Mouse (Mus musculus) G1E (cell line): Measurements from ENCODE around the gene Homer1. TPM values are rescaled to one million over a fixed set of nuclear protein-coding genes. Genes with fewer than 3 reads are reported as not detected.

Experiments
- ATAC-seq: 2 replicates; pipeline ENCODE4 v1.8.0; 2016; ENCODE audit warnings: mild to moderate bottlenecking; ENCODE audit not compliant: insufficient number of reproducible peaks, poor library complexity, low FRiP score, severe bottlenecking; ENCODE audit errors: extremely low read depth
- DNase-seq: peaks from one replicate; pipeline ENCODE4 v3.0.0; 2012; ENCODE audit warnings: low spot score
- H3K27me3 ChIP-seq: 2 replicates; pipeline ENCODE4 v1.6.1; 2012; ENCODE audit warnings: mild to moderate bottlenecking, low read length, inconsistent platforms; ENCODE audit not compliant: insufficient read depth
- H3K36me3 ChIP-seq: replicated peaks from 2 replicates; pipeline ENCODE3; 2012; ENCODE audit warnings: mild to moderate bottlenecking, inconsistent platforms
- H3K4me1 ChIP-seq: 2 replicates; pipeline ENCODE4 v1.6.1; 2012; ENCODE audit warnings: low read depth, low read length, inconsistent platforms, mixed read lengths; ENCODE audit not compliant: insufficient read depth
- H3K4me3 ChIP-seq: 2 replicates; pipeline ENCODE4 v1.5.1; 2012; ENCODE audit warnings: low read depth, mild to moderate bottlenecking, inconsistent platforms, low read length, moderate library complexity, mixed read lengths
- H3K9me3 ChIP-seq: replicated peaks from 2 replicates; pipeline ENCODE4 v1.6.1; 2012; ENCODE audit warnings: inconsistent platforms
- CTCF ChIP-seq: IDR thresholded peaks from 2 replicates; pipeline ENCODE4 v1.5.1; 2012; ENCODE audit warnings: low read depth, low read length, inconsistent platforms, mixed read lengths
- GATA1 ChIP-seq: IDR thresholded peaks from 2 replicates; pipeline ENCODE4 v1.6.1; 2012; ENCODE audit warnings: borderline replicate concordance, low read length, inconsistent platforms, mixed read lengths
- GATA2 ChIP-seq: IDR thresholded peaks from 2 replicates; pipeline ENCODE4 v1.6.1; 2012; ENCODE audit warnings: low read depth, low read length, inconsistent platforms, borderline replicate concordance
- POLR2AphosphoS5 ChIP-seq: IDR thresholded peaks from 2 replicates; pipeline ENCODE4 v1.6.1; 2012; ENCODE audit warnings: low read depth, low read length, inconsistent platforms; ENCODE audit not compliant: insufficient replicate concordance
- TAL1 ChIP-seq: conservative IDR thresholded peaks from 2 replicates; pipeline ENCODE4 v1.6.1; 2012; ENCODE audit warnings: low read depth, low read length, inconsistent platforms, mixed read lengths
- polyA plus RNA-seq: library from polyadenylated mRNA; stranded (reverse); fragments of >175 nt; gene quantifications from 2 replicates; pipeline ENCODE4 v1.2.3, GENCODE M21; 2012
- total RNA-seq, 2 experiments: library from RNA; stranded (forward) in 1 of 2; stranded (reverse) in 1 of 2; fragments of 200-1000 nt in 1 of 2; fragments of >200 nt in 1 of 2; fragmentation: Nextera tagmentation in 1 of 2; gene quantifications; 2 replicates each; pipeline ENCODE4 v1.2.3; 2014 to 2017

The Homer1 gene
- total and polyA plus RNA-seq, 3 experiments, result 5.3 to 30.4 (median 24.5) TPM

DNA sequence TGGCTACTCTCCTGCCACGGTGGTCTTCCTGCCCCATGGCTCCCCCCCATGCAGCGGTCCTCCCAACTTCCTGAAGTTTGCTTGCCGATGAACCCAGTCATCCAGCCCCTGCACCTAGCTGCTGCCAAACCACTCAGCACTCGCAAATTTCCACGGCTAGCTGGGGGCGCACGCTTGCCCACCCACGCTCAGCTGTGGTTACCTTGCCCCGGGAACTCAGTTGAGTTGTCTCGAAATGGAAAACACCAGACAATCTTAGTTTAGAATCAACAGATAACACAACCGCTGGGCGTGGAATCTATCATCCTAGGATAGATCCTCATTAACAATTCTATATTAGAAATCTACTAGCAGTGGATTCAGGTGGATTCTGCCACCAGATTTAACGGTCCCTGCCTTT, 33.1 kb downstream of the Homer1 start:
- ATAC-seq (no peak), DNase-seq (no peak)
- H3K4me1 ChIP-seq, result peaks cover 22% of the 10 kb centered on the region
- H3K27me3 ChIP-seq, result no peaks in the 10 kb centered on the region
- H3K9me3 ChIP-seq, result 0 out of 2 replicates have a peak, but pooled peaks cover 2% of the 10 kb centered on the region
- TF ChIP-seq CTCF (no peak), TAL1 (no peak), GATA2 (no peak), POLR2AphosphoS5 (no peak), GATA1 (no peak)
- peak overlapping the region; percentile 59; the same call in 1 of the 2 replicates for H3K4me3 ChIP-seq
- peaks cover 4% of the 10 kb centered on the region for H3K36me3 ChIP-seq

DNA sequence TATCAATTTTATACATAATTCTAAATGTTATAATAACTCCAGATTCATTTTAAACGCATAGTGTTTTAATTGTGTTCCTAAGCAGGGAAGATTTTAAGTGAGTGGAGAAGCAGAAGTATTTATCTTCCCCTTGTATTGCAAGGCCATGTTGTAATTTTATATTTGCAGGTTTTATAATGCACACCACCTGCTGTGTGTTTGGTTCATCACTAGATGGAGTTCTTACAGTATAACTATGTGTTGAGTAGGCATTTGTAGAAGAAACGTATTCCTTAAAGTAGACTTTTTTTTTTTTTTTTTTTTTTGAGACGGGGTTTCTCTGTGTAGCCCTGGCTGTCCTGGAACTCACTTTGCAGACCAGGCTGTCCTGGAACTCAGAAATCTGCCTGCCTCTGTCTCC, 35.9 kb downstream of the Homer1 start:
- ATAC-seq, result no peak
- no peak overlapping the region for H3K4me3 ChIP-seq
- H3K4me1 ChIP-seq, result peaks cover 28% of the 10 kb centered on the region
- no peak for DNase-seq
- TF ChIP-seq TAL1, result no peak
- no peak for TF ChIP-seq CTCF
- TF ChIP-seq POLR2AphosphoS5, result no peak
- TF ChIP-seq GATA2, result no peak
- no peak for TF ChIP-seq GATA1
- H3K9me3 ChIP-seq, result 0 out of 2 replicates have a peak, but pooled peaks cover 2% of the 10 kb centered on the region
- peaks cover 4% of the 10 kb centered on the region for H3K36me3 ChIP-seq
- no peaks in the 10 kb centered on the region for H3K27me3 ChIP-seq

GRCm38 (mm10) chr13:93338394-93338793, 39.0 kb downstream of the Homer1 start:
- Histone ChIP-seq H3K9me3 (no peaks in the 10 kb centered on the region), H3K4me3 (no peak overlapping the region), H3K27me3 (no peaks in the 10 kb centered on the region), H3K4me1 (peaks cover 27% of the 10 kb centered on the region), H3K36me3 (peaks cover 6% of the 10 kb centered on the region)
- no peak for TF ChIP-seq TAL1
- TF ChIP-seq GATA1, result no peak
- TF ChIP-seq POLR2AphosphoS5, result no peak
- TF ChIP-seq CTCF, result no peak
- no peak for DNase-seq
- no peak for ATAC-seq

DNA sequence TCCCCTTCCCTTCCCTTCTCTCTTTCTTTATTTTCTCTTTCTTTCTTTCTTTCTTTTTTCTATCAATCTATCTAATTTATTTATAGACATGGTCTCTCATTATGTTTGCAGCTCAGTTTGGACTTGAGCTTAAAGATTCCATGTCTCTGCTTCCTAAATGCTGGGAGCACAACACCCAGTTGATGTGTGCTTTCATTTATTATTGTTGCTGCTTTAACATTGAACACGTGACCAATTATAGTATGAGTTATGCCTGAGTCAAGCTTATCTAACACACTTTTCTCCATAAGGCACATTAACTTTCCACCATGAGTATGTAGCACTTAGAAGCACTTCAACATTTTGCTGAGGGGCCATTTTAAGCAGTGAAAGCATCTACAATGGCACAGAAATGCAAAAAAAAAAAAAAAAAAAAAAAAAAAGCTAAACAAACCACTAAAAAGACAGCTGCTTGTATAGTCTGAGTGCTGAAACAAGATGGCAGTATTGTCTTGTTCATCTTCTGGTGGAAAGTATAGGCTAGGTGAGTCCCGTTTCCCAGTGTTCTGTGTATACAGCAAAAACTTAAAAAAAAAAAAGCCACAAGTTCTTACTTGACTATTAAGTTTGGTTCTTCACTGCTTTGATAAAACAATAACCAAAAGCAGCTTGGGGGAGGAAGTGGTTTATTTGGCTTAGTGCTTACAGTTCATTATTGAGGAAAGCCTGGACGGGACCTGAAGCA, 41.3 kb downstream of the Homer1 start:
- Histone ChIP-seq H3K36me3 (peaks cover 12% of the 10 kb centered on the region), H3K4me3 (no peak overlapping the region; the same call in 1 of the 2 replicates), H3K9me3 (no peaks in the 10 kb centered on the region), H3K4me1 (peaks cover 45% of the 10 kb centered on the region), H3K27me3 (no peaks in the 10 kb centered on the region)
- ATAC-seq (peak; percentile 52; the same call in 1 of the 2 replicates), DNase-seq (no peak)
- no peak for TF ChIP-seq GATA1
- TF ChIP-seq POLR2AphosphoS5, result no peak
- TF ChIP-seq GATA2, result no peak
- no peak for TF ChIP-seq TAL1
- TF ChIP-seq CTCF, result no peak

DNA sequence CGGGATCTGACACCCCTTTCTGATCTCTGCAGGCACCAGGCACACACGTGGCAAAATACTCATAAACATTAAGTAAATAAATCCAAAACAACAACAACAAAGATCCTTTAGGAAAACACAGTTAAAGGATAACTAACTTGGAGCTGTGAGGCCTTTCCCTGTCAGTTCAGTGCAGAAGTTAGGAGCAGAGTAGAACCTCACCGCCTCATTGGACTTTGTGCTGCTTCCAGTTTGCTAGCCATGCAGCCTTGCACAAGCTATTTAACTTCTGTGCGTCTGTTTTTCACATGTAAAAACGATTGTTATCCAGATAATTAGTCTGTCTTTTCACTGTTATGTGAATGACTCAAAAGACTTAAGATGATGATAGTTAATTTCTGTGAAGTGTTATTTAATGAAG, 43.2 kb downstream of the Homer1 start:
- Histone ChIP-seq H3K4me3 (no peak overlapping the region), H3K4me1 (peaks cover 55% of the 10 kb centered on the region), H3K36me3 (peaks cover 17% of the 10 kb centered on the region), H3K27me3 (no peaks in the 10 kb centered on the region), H3K9me3 (no peaks in the 10 kb centered on the region)
- TF ChIP-seq GATA1, result no peak
- no peak for TF ChIP-seq POLR2AphosphoS5
- TF ChIP-seq TAL1, result no peak
- no peak for TF ChIP-seq GATA2
- DNase-seq (no peak), ATAC-seq (no peak)

GRCm38 (mm10) chr13:93344395-93344794, 45.0 kb downstream of the Homer1 start:
- H3K9me3 ChIP-seq, result no peaks in the 10 kb centered on the region

More at GRCm38 (mm10) chr13:93344395-93344794, 45.0 kb downstream of the Homer1 start:
- H3K4me1 ChIP-seq, result peaks cover 49% of the 10 kb centered on the region
- no peak overlapping the region for H3K4me3 ChIP-seq
- H3K27me3 ChIP-seq, result no peaks in the 10 kb centered on the region
- 0 out of 2 replicates have a peak, but pooled peaks have one; percentile 7 for TF ChIP-seq TAL1
- TF ChIP-seq POLR2AphosphoS5, result no peak
- no peak for TF ChIP-seq GATA2
- TF ChIP-seq GATA1, result no peak
- TF ChIP-seq CTCF, result no peak
- peaks cover 21% of the 10 kb centered on the region for H3K36me3 ChIP-seq
- ATAC-seq, result peak; percentile 6; the same call in 1 of the 2 replicates
- no peak for DNase-seq
